Mouse (Mus musculus): Measurements from ENCODE around the gene Myocd. TPM values are rescaled to one million over a fixed set of nuclear protein-coding genes. Genes with fewer than 3 reads are reported as not detected.

The Myocd gene
- polyA plus RNA-seq, 1 experiment from 2014 or later, result 53.2 TPM

DNA sequence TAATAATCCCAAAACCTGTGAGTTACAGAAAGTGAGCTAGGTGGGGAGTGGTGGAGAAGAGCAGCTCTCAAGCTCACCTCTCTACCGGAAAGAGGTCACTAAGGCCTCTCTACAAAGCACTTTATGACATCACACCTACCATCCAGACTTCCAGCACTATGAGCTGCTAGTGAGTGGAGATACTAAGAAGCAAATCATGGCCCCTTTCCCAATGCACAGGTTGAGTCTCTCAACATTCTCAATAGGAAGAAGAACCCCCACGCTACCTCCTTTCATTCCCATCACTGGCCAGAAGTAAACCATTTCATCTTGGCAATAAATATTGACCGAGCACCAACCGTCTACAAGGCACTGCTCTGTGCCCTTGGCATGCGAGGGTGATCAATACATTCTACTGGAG lies 110.0 kb downstream of the Myocd start, which contains the start of gene 1700086D15Rik:
Gene 1700086D15Rik (minus strand): TSS at position 101 of the 400 bp plus-strand sequence.
- no peak within 1 kb of the TSS for H3K4me3 ChIP-seq
- peaks cover 18% of the 10 kb centered on the region; the same call in 1 of the 2 replicates for H3K27me3 ChIP-seq (ENCODE audit: insufficient read depth, poor library complexity, severe bottlenecking)
- DNase-seq (ENCODE audit: low spot score), result no peak
- no peaks in the 10 kb centered on the region for H3K36me3 ChIP-seq
- no peak within 1 kb of the TSS for H3K27ac ChIP-seq
- WGBS, result 87% methylated on average over 5 of the region's 5 CpGs
- no peaks in the 10 kb centered on the region for H3K9me3 ChIP-seq
- H3K4me1 ChIP-seq, result peaks cover 22% of the 10 kb centered on the region

DNA sequence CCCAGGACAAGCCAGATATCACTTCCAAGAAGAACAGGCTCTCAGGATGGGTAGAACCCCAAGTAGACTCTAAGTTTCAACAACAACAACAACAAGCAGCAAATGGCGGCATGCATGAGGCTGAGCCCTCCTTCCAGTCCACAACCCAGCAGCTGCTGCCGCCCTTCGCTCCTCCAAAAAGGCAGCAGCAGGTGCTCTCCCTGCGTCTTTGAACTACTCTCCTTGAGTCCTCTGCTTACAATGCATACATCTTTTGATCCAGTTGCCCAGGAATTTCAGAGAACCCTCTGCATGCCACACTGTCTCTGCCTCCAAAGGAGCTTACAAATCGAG lies 111.2 kb downstream of the Myocd start:
- Histone ChIP-seq H3K9me3 (no peaks in the 10 kb centered on the region), H3K4me3 (no peak overlapping the region), H3K27ac (no peak overlapping the region), H3K4me1 (peaks cover 27% of the 10 kb centered on the region), H3K27me3 (ENCODE audit: insufficient read depth, poor library complexity, severe bottlenecking) (peaks cover 18% of the 10 kb centered on the region; the same call in 1 of the 2 replicates), H3K36me3 (no peaks in the 10 kb centered on the region)
- WGBS, result 92% methylated on average over 5 of the region's 5 CpGs
- DNase-seq (ENCODE audit: low spot score), result no peak

DNA sequence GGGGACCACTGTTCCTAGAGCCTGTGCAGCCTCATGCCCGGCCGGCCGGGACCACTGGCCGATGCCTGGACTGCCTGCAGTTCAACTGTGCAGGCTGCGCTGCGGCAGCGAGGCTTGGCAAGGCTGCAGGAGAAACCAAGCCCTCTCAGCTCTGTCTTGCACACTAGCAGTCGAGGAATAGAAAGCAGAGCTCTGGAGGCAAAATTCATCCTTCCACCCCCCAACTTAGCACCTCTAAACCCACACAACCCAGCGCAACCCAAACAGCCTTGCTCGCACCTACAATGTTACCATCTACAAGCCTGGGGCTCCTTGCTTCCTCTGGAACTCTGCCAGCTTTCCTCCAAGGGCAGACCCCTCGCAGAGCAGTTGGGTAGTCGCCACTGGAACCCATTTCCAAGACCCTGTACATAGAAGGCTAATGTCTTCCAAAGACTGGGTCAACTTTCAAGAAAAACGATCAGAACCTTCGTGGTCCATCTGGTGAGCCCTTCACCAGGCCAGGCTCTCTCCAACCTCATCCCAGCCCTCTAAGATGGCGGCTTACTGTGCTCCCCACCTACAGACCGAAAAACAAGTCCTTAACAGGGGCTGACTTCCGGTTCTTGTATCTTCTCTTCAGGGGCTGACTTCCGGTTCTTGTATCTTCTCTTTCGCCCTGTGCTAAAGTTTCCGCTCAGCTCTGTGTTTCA lies 111.7 kb downstream of the Myocd start:
- Histone ChIP-seq H3K9me3 (no peaks in the 10 kb centered on the region), H3K4me1 (peaks cover 31% of the 10 kb centered on the region), H3K36me3 (no peaks in the 10 kb centered on the region), H3K27ac (no peak overlapping the region), H3K4me3 (no peak overlapping the region), H3K27me3 (ENCODE audit: insufficient read depth, poor library complexity, severe bottlenecking) (peaks cover 14% of the 10 kb centered on the region; the same call in 1 of the 2 replicates)
- DNase-seq (ENCODE audit: low spot score), result no peak
- 88% methylated on average over 20 of the region's 20 CpGs for WGBS

DNA sequence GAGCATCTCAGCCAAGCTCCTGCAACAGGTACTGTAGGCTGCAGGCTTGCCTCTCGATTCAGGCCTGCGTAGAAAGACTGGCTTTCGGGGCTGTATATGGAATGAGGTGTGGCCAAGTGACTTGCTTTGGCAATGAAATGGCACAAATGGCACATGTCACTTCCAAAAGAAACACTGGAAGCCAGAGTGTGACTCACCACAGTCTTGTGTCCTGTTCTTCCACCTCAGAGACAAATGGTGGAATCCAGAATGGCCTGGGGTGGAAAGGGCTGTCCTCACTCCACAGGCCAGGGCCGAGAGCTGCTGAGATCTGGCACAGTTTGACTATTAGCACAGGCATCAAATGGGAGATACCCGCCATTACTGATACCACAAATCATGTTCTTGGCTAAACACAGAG lies 116.8 kb downstream of the Myocd start:
- Histone ChIP-seq H3K36me3 (no peaks in the 10 kb centered on the region), H3K27ac (no peak overlapping the region), H3K9me3 (no peaks in the 10 kb centered on the region), H3K4me3 (no peak overlapping the region), H3K4me1 (peaks cover 48% of the 10 kb centered on the region), H3K27me3 (ENCODE audit: insufficient read depth, poor library complexity, severe bottlenecking) (no peaks in the 10 kb centered on the region)
- no peak for DNase-seq (ENCODE audit: low spot score)
- 86% methylated on average over 5 of the region's 5 CpGs for WGBS

DNA sequence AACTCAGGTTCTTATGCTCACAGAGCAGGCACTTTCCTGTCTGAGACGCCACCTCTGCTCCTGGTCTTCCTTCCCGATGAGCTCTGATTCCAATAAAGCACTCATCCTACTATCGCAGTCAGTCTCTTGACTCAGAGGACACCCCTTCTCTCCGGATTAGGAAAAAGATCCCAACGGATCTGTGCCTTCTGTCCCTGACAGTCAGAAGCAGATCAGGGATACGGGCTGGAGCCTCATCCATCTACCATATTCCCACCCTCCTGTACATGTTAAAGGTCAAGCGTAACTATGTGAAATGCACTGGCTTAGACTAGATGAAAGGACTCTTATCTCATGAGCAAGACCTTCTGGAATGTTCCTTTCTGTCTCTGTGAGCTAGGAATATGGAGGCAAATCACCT lies 121.3 kb downstream of the Myocd start:
- Histone ChIP-seq H3K27me3 (ENCODE audit: insufficient read depth, poor library complexity, severe bottlenecking) (no peaks in the 10 kb centered on the region), H3K4me1 (peaks cover 58% of the 10 kb centered on the region), H3K27ac (peak overlapping the region; percentile 45; the same call in 1 of the 2 replicates), H3K9me3 (no peaks in the 10 kb centered on the region), H3K36me3 (no peaks in the 10 kb centered on the region), H3K4me3 (no peak overlapping the region)
- no peak for DNase-seq (ENCODE audit: low spot score)
- 58% methylated on average over 7 of the region's 7 CpGs for WGBS

DNA sequence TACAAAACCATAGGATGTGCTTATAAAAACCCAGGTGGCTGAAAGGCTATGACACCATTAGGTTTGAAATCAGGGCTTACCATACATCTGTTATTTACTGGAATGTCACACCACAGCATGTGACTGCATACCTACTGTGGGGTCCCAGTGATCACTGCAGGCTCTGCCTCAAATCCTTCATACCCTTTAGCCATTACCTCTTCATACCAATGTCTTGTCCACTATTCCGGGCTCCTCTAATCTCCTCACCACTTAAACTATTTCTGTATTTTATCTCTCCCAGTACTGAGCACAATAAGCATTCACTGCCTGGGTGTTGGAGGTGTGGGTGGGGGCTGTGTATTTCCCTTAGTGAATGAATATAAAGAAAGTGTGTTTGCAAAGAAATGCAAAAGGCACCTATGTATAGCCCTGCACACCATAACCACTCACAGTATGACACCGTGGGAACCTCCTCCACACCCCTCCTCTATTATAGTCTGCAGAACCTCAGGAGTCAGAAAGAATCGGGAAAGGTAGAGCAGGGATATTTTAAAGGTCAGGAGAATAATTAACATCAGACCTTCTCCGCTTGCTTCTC lies 126.9 kb downstream of the Myocd start:
- DNase-seq (ENCODE audit: low spot score), result no peak
- WGBS, result 41% methylated on average over 4 of the region's 4 CpGs
- Histone ChIP-seq H3K4me3 (no peak overlapping the region), H3K36me3 (no peaks in the 10 kb centered on the region), H3K27me3 (ENCODE audit: insufficient read depth, poor library complexity, severe bottlenecking) (no peaks in the 10 kb centered on the region), H3K9me3 (no peaks in the 10 kb centered on the region), H3K27ac (peak overlapping the region; percentile 62), H3K4me1 (peaks cover 46% of the 10 kb centered on the region)

DNA sequence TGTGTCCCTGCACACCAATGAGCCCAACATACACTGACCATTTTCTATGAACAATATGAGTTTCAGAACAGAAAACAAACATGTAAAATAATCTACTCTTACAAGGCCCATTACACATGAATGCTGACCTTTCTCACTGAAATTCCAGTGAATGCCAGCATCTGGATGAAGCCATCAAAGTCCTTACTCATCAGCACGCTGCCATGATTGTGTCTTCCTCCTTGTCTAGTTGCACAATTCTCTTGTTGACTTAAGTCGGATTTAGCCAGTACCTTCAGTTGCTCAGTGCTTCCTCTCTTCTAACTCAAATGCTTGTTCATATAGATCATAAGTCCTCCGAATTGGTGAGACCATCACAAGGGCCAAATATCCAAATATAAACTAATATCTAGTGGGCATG lies 130.8 kb downstream of the Myocd start:
- WGBS, result 85% methylated on average over 3 of the region's 3 CpGs
- DNase-seq (ENCODE audit: low spot score), result no peak
- Histone ChIP-seq H3K27me3 (ENCODE audit: insufficient read depth, poor library complexity, severe bottlenecking) (no peaks in the 10 kb centered on the region), H3K27ac (no peak overlapping the region), H3K4me1 (peaks cover 34% of the 10 kb centered on the region), H3K9me3 (no peaks in the 10 kb centered on the region), H3K36me3 (no peaks in the 10 kb centered on the region), H3K4me3 (no peak overlapping the region)

DNA sequence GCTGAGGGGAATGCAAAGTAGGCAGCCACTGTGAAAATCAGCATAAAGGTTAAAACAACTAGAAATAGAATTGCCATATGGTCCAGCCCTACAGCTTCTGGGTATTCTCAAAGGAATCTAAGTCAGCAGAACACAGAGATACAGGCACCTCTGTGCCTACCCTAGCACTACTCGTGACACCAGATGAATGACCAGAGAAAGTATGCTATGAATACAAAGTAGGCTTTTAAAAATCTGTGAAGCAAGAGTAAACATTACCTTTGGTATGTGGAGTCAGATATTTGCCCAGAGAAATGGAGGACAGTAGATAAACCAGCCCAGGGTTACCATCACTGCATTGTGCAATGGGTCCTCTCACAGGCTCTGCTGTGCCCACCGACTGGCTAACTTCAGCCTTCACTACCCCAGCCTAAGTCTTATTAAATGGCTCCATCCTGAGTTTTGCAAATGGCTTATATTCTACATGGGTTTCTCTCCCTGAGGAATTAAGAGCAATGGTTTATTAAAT lies 132.6 kb downstream of the Myocd start:
- H3K4me3 ChIP-seq, result no peak overlapping the region
- H3K27me3 ChIP-seq (ENCODE audit: insufficient read depth, poor library complexity, severe bottlenecking), result no peaks in the 10 kb centered on the region
- H3K9me3 ChIP-seq, result no peaks in the 10 kb centered on the region
- no peak overlapping the region for H3K27ac ChIP-seq
- peaks cover 22% of the 10 kb centered on the region for H3K4me1 ChIP-seq
- no peak for DNase-seq (ENCODE audit: low spot score)
- no peaks in the 10 kb centered on the region for H3K36me3 ChIP-seq
- 75% methylated on average over 2 of the region's 2 CpGs for WGBS

DNA sequence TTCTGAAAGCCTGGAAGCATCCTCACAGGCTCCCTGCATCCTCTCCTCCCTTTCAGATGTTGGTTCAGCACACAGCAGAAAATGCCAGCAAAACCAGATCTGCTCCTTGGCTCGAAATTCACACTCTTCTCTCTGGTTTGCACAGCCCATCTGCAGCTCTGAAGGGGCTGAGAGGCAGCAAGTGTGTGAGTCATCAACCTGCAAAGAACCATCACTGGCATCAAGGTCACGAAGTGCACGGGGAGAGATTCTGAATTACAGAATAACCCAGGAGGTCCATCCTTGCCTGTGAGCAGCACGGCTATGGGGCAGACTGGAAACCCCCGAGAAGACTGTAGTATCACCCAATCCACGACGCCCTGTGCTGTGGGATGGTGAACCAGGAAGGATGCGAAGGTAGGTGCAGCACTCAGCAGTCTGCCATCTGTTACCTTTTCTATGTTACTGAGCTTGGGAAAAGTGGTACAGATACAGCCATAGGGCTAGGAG lies 134.5 kb downstream of the Myocd start:
- Histone ChIP-seq H3K27me3 (ENCODE audit: insufficient read depth, poor library complexity, severe bottlenecking) (no peaks in the 10 kb centered on the region), H3K9me3 (no peaks in the 10 kb centered on the region), H3K36me3 (no peaks in the 10 kb centered on the region), H3K27ac (no peak overlapping the region), H3K4me1 (peaks cover 16% of the 10 kb centered on the region), H3K4me3 (no peak overlapping the region)
- WGBS, result 77% methylated on average over 8 of the region's 8 CpGs
- no peak for DNase-seq (ENCODE audit: low spot score)

DNA sequence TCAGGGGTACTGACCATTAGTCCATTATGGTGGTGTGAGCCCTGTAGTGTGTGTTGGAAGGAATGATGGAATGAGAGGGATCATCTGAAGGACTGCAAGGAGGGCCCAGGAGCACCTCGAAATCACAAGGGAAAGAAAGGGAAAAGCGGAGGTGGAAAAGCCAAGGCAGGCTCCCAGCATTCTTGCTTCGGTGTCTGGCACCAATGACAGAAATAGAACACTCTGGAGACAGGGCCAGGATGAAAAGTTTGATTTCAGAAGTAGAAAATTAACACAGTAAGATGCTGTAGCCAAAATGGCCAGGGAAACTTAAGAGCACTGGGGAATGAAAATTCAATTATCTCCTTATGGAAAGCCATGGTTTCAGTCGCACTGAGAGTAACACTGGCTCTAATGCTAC lies 136.1 kb downstream of the Myocd start:
- no peak overlapping the region for H3K4me3 ChIP-seq
- 81% methylated on average over 4 of the region's 4 CpGs for WGBS
- no peak for DNase-seq (ENCODE audit: low spot score)

DNA sequence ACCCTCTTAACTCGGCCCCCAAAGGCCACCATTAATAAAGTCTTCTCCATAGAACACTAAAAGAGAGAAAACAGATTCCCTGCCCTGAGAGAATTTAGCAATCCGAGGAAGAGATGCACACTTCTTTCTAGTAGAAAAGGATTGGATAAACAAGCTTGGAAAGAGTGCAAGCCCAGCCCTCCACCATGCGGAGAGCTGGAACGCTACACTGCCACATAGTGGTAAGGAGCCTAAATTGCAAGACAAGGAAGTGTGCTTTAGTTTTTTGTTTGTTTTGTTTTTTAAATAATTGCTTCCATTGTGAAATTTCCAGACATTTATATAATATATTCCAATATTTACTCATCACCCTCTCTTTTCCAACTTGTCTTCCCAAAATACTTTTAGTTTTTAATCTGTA lies 140.7 kb downstream of the Myocd start:
- Histone ChIP-seq H3K27ac (no peak overlapping the region), H3K36me3 (no peaks in the 10 kb centered on the region), H3K9me3 (no peaks in the 10 kb centered on the region), H3K4me1 (peaks cover 43% of the 10 kb centered on the region), H3K4me3 (no peak overlapping the region), H3K27me3 (ENCODE audit: insufficient read depth, poor library complexity, severe bottlenecking) (no peaks in the 10 kb centered on the region)
- no peak for DNase-seq (ENCODE audit: low spot score)
- 76% methylated on average over 4 of the region's 4 CpGs for WGBS

More for the DNA sequence above, 136.1 kb downstream of the Myocd start:
- Histone ChIP-seq H3K4me1 (peaks cover 13% of the 10 kb centered on the region), H3K9me3 (no peaks in the 10 kb centered on the region), H3K27ac (no peak overlapping the region), H3K36me3 (no peaks in the 10 kb centered on the region), H3K27me3 (ENCODE audit: insufficient read depth, poor library complexity, severe bottlenecking) (no peaks in the 10 kb centered on the region)

DNA sequence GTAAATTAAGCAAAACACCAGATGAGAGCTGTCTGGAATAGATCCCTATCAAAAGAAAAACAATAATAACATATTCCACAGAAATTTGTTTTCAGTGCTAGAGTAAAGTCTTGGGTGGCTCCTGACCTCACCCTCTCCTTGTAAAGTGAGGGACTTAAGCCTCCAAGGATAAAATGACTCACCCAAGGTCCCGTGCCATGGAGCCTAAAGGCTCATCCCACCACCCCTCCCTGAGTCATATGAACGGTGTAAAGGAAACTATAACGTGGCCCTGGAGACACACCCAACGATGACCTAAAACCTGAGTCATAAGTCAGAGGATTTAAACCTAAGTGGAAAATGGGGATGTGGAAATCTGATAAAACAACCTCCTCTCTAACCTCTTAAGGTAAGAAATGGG lies 141.1 kb downstream of the Myocd start:
- H3K27ac ChIP-seq, result no peak overlapping the region
- no peaks in the 10 kb centered on the region for H3K9me3 ChIP-seq
- peaks cover 42% of the 10 kb centered on the region for H3K4me1 ChIP-seq
- H3K36me3 ChIP-seq, result no peaks in the 10 kb centered on the region
- WGBS, result 72% methylated on average over 4 of the region's 4 CpGs
- no peak for DNase-seq (ENCODE audit: low spot score)
- no peaks in the 10 kb centered on the region for H3K27me3 ChIP-seq (ENCODE audit: insufficient read depth, poor library complexity, severe bottlenecking)
- H3K4me3 ChIP-seq, result no peak overlapping the region

DNA sequence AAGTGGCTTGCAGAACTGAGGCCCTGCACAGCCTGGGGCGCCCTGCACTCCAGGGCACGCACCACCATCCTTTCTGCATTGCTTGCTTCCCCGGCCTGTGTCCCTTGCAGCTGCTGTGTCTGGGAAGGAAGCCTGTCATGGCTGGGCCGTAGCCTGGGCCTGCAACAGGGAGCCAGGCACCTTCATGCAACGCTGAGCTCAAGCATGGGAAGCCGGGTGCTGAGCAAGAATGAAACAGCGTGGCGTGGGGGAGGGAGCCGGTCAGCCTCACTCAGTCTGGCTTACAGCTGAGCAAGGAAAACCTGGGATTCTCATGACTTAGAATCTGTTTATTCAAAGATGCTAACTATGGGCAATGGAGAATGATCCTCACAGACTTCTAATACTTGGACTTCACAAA lies 143.2 kb downstream of the Myocd start:
- Histone ChIP-seq H3K27ac (peak overlapping the region; percentile 37), H3K36me3 (no peaks in the 10 kb centered on the region), H3K9me3 (no peaks in the 10 kb centered on the region), H3K27me3 (ENCODE audit: insufficient read depth, poor library complexity, severe bottlenecking) (no peaks in the 10 kb centered on the region), H3K4me1 (peaks cover 42% of the 10 kb centered on the region), H3K4me3 (no peak overlapping the region)
- DNase-seq (ENCODE audit: low spot score), result no peak
- WGBS, result 75% methylated on average over 9 of the region's 9 CpGs
